Mouse (Mus musculus) mouse trophoblast stem cell (cell line): ENCODE results near the gene Ptgir.

Experiments
- in situ Hi-C, 2 experiments: fragments of 300-500 bp; cut with MseI, MboI; formaldehyde crosslinking; loops; 2 replicates in 1 of 2; 3 replicates in 1 of 2; pipeline ENCODE4 v1.15.1; 2025

Ptgir gene

DNA sequence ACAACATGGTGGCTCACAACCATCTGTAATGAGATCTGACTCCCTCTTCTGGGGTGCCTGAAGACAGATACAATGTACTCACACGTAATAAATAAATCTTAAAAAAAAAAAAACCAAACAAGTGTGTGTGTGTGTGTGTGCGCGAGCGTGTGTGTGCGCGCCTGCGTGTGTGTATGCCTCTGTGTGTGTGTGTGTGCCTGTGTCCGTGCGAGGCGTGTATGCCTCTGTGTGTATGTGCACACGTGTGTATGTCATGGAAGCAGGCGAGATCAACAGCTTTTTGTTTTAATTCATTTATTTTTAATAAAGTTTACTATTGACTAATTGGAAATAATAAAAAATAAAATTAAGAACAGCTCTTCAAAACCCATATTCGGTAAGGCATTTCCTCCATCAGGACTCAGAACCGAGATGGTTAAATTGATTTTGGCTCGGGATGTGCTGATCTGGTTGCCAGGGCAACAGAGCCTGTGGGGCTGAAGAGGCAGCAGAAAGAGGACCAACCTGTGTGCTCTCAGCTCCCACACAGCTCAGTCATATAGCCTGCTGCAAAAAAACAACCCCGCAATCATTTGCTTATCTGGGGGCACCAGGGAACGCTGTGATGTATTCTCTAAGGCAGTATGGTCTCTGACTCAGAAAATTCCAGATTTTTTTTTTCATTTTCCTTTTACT, 32.0 kb downstream of the Ptgir start:
- in situ Hi-C loops, result loop anchor here in 1 of 2 experiments (10.0 kb wide), 1 partner anchor 57 kb away; the partner anchor contains the start of gene Ccdc8

DNA sequence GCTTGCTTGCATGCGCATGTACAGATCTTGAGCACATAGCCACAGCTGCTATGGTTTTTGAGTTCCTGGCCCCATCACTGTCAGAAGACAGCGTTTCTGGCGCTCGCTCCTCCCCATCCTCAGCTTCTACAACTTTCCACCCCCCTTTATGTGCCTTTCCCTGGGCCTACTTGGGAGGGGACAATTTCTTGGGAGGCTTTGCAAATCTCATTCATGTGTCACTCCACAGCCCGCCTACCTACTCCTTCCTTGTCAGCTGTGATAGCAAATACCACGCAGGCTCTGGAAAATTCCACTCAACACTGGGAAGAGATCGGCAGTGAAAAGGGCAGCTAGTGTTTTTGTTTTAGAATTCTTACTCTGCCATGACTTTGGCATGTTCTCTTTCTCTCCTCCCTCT, 34.0 kb downstream of the Ptgir start:
- in situ Hi-C loops, result loop anchor here in 1 of 2 experiments (10.0 kb wide), 1 partner anchor 125 kb away; the partner anchor contains the start of gene Hif3a

DNA sequence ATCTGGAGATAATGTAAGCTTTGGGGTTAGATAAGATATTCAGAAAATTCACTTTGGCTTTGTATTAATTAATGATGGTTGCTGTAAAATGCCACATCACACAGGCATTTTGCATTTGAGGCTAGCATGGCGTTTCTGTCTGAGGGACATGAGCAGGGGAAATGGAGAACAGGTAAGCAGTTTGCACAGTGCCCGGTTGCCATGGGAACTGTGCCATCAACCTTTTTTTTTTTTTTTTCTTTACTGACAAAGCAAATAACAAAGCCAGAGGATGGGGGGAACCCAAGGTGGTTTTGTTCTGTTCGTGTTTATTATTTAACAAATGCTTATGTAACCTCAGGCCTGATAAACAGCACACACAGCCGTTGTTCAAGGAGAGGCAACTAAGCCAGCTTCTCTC, 36.6 kb downstream of the Ptgir start:
- in situ Hi-C loops, result loop anchor here in 1 of 2 experiments (10.0 kb wide), 1 partner anchor 122 kb away; the partner anchor contains the start of gene Hif3a

- in situ Hi-C loops, result loop anchor here in 1 of 2 experiments (10.0 kb wide), 1 partner anchor 121 kb away; the partner anchor contains the start of gene Hif3a
Observed at GRCm38 (mm10) chr7:16944061-16944807, 37.9 kb downstream of the Ptgir start, which contains the start of gene Pnmal2. Pnmal2 (plus strand) TSS chr7:16944682.

DNA sequence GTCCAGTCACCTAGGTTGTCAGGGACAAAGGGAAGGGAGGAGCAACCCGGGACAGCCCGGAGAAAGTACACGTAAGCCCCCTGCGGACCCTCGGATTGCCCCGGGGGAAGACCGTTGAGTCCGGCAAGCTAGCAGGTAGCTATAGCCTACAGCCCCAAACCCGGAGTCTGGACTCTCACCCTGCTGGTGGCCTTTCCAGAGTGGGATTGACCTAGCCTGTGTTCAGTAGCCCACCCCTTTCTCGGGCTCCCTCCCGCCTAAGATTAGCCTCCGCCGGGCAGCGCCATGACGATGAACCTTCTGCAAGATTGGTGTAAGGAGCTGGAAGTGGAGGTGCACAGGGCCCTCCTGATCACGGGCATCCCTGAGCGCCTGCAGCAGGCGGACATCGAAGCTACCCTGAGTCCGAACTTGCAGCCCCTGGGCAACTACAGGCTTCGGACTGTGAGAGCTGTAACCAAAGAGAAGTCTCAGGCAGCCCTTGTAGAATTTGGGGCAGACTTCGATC, 38.6 kb downstream of the Ptgir start:
- in situ Hi-C loops, result loop anchor here in 1 of 2 experiments (10.0 kb wide), 1 partner anchor 120 kb away; the partner anchor contains the start of gene Hif3a

- in situ Hi-C loops, result loop anchor here in 1 of 2 experiments (10.0 kb wide), 1 partner anchor 119 kb away; the partner anchor contains the start of gene Hif3a
Observed at GRCm38 (mm10) chr7:16945419-16945818, 39.1 kb downstream of the Ptgir start.

GRCm38 (mm10) chr7:16946441-16947348, 40.4 kb downstream of the Ptgir start:
- in situ Hi-C loops, result loop anchor here in 1 of 2 experiments (10.0 kb wide), 1 partner anchor 118 kb away; the partner anchor contains the start of gene Hif3a

- in situ Hi-C loops, result loop anchor here in 1 of 2 experiments (10.0 kb wide), 1 partner anchor 117 kb away; the partner anchor contains the start of gene Hif3a
Observed at GRCm38 (mm10) chr7:16947349-16947895, 41.1 kb downstream of the Ptgir start.

- in situ Hi-C loops, result loop anchor here in 1 of 2 experiments (10.0 kb wide), 1 partner anchor 117 kb away; the partner anchor contains the start of gene Hif3a
Observed at GRCm38 (mm10) chr7:16947959-16948361, 41.7 kb downstream of the Ptgir start.

GRCm38 (mm10) chr7:16948923-16949458, 42.7 kb downstream of the Ptgir start:
- in situ Hi-C loops, result loop anchor here in 1 of 2 experiments (10.0 kb wide), 1 partner anchor 116 kb away; the partner anchor contains the start of gene Hif3a

DNA sequence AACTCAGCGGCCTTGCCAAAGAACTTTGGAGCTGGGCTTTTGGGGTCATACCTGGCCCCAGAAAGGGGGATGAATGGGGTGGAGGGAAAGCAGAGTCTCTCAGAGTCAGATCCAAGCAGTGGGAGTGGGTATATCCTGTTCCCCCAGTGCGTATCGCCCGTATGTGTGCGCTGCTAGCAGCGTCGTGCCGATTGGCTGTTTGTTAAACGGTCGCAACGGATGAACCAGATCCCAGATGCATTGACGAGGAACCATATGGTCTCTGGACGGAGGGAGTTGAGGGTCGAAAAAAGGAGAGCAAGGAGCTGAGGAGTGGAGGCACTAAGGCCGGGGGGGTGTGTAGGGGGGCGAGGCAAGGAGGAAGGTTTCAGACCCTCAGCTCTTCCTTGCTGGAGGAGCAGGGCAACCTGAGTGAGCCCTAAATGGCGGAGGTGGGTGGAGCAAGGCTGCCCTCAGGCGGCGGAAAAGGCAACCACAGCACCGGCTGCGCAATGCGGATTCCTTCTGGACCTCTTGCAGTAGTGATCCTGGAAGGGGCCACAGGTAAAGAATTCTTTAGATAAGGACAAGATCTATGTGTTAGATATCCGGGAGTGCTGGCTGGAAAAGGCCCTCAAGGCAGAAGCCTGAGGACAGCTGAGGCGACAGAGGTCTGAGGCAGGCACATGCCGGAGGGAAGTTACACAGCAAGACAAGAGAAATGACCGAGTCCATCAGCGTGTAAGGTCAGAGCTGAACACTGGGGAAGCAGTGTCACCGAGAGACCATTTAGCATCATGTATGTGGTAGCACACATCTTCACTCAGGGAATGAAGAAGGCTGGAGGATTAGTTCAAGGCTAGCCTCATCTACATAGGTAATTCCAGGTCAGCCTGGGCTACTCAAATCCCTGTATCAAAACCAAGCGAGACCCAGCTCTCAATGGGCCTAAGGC, 43.9 kb downstream of the Ptgir start:
- in situ Hi-C loops, result loop anchor here (5.0 to 10.0 kb wide), 3 partner anchors 47 to 117 kb away; partner anchors contain the start of gene Hif3a (in 1 of the 2)

DNA sequence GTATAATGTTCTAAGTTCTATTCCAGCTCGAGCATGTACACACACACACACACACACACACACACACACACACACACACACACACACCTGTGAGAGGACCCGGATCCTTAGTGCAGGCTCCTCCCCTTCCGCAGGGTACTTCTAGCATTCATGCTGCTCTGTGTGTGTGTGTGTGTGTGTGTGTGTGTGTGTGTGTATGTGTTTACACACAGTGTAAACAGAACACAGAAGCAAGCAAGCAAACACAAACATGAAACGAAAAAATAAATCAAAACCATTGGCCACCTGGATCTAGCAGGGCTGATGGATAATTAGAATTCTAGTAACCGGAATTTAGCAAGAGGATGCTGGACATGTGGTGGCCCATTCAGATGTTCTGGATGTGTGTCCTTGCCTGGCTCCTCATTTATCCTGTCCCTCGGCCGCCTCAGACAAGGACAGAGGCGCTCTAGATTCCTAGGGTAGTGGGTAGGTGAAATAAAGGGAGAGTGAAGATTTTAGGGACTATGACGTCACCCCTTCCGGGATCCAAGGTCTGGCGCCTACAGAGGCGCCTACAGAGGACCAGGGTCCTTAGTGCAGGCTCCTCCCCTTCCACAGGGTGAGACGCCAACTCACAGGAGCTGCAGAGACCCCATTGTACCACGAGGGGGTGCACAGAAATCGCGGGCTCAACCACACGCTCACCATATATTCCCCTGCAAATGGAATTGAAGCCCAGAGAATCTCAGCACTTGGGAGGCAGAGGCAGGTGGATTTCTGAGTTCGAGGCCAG, 44.8 kb downstream of the Ptgir start:
- in situ Hi-C loops, result loop anchor here (5.0 kb wide), 2 partner anchors 46 to 116 kb away; no protein-coding TSS in a partner anchor

DNA sequence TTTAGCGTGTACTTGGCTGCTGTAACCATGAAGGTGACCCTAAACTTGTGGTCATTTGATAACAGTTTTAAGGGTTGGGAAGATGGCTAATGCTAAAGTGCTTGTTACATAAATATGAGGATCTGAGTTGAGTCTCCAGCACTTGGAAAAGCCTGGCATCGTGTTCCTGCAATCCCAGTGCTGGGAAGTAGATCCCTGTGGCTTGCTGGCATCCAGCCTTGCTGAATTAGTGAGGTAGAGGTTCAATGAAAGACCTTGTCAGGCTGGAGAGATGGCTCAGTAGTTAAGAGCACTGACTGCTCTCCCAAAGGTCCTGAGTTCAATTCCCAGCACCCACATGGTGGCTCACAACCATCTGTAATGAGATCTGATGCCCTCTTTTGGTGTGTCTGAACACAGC, 47.5 kb downstream of the Ptgir start:
- in situ Hi-C loops, result loop anchor here (5.0 kb wide), 2 partner anchors 44 to 114 kb away; no protein-coding TSS in a partner anchor

DNA sequence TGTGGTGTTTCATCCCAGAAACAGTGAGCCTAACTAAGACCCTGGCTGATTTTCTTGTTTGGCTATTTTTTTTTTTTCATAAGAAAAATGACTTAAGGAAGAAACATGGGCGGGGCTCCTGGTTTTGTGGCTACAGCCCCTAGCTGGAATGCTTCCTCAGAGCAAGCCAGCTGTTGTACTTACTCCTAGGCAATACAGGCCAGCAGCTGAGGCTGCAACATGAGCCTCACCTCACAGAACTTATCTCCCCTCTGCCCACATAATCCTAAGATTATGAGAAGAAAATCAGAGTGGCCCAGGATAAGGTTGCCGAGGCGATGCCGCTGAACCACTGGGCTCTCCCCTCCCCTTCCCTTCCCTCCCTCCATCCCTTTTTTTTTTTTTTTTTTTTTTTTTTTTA, 49.4 kb downstream of the Ptgir start:
- in situ Hi-C loops, result no loop called here

DNA sequence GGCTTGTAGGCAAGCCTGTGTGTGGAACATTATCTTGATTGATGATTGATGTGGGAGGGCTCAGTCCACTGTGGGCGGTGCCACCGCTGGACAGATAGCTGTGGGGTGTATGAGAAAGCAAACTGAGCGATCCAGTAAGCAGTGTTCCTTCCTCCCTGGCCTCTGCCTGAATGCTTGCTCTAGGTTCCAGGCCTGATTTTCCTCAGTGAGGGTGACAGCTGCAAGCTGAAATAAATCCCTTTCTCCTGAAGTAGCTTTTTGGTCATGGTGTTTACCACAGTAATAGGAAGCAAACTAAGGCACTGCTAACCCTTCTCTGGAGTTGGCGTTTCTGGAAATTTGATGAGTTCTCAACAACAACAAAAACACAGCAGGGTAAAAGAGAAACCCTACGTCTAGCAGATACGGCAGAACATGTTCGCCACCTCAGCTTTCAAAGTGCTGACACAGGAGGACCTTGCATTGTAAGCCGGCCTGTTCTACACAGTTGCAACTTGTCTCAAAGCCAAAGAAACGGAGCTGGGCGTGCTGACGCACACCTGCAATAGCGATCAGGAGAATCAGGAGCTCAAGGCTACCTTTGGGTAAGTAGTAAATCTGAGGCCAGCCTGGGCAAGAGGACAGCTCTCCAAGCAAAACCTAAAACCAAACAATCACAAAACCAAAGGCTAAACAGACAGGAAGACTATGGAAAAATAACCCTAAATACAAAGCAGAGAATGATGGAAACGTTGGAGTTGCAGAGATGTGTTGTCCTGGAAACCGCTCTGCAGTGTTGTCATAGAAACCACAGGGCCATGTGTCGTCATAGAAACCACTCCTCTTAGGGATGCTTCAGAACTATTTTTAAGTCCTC, 50.3 kb downstream of the Ptgir start:
- in situ Hi-C loops, result no loop called here

DNA sequence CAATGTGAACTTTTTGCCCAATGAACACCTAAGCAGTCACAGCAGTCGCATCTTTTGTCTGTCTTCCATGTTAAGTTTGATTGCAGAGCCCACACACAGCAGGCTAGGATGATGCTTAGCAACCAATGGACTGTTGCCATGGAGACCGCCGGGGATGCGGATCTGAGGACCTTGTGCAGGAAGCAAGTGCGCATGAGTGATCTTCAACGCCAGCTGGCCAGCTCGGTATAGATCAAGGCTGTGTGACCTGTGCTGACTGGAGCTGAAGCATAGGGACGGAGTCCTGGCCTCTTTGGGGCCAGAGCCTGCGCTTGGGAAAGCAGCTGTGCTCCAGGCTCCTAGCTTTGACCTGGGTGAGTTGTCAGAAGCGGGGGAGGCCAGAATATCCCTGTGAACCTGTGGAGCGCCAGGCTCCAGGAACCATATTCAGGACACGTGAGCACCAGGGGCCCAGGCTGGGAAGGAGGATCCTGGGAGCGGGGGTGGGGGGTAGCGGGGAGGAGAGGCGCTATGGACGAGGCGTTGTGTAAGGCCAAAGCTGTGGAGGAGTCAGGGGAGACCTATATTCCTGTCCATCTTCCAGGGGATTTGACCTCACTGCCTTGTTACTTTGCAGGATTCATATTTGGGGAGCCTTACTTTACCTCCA, 53.4 kb downstream of the Ptgir start, which contains the start of gene Pnmal1:
Gene Pnmal1, plus strand, starts transcription at position 141 of the 649 bp plus-strand sequence.
- in situ Hi-C loops, result loop anchor here in 1 of 2 experiments (5.0 kb wide), 1 partner anchor 38 kb away; no protein-coding TSS in a partner anchor
